Mouse (Mus musculus) bone marrow macrophage, adult 2 months (primary cell): Measurements from ENCODE around the gene Btg3.

Experiments
- CTCF ChIP-seq: IDR thresholded peaks from 2 replicates; pipeline ENCODE4 v1.5.1; 2012; ENCODE audit warnings: low read depth, mild to moderate bottlenecking, low read length, moderate library complexity
- POLR2A ChIP-seq: IDR thresholded peaks from 2 replicates; pipeline ENCODE4 v1.6.1; 2012; ENCODE audit warnings: mild to moderate bottlenecking, low read depth, low read length, borderline replicate concordance

GRCm38 (mm10) chr16:78407855-78408254 is 30.9 kb upstream of the Btg3 start:
- no peak for TF ChIP-seq CTCF
- no peak for TF ChIP-seq POLR2A
